Mouse (Mus musculus) lung, adult 2 months (tissue): ENCODE data around the gene Ccl25.

Experiments
- CTCF ChIP-seq: fragments of 200-500 bp; IDR thresholded peaks from 2 replicates; pipeline ENCODE4 v1.5.1; 2011; ENCODE audit warnings: mild to moderate bottlenecking, low read length, control low read depth; ENCODE audit not compliant: insufficient read depth
- POLR2A ChIP-seq: fragments of 200-500 bp; IDR thresholded peaks from 2 replicates; pipeline ENCODE4 v1.6.1; 2011; ENCODE audit warnings: low read depth, mild to moderate bottlenecking, control low read depth, low read length, borderline replicate concordance; ENCODE audit errors: extremely low read depth

DNA sequence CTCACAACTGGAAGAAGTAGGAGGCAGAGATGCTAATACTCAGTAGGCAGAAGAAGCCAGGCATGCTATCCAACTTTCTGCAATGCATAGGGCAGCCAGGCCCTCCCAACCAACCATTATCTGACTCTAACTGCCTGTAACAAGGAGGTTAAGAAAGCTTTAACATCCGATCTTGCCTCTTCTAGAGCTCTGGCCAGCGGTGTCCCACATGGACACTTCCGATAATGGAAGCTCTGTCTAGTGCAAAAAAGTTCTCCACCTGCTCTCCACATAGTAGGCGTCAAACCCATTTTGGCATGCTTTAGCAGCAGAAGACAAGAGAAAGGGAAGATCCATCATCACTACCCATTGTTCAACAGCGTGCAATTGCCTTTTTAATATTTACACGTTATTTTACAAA lies 1.1 kb upstream of the Ccl25 start:
- TF ChIP-seq POLR2A (no peak), CTCF (no peak)
